ENCODE assay signal across 32 mouse cellular contexts in the genomic region with DNA sequence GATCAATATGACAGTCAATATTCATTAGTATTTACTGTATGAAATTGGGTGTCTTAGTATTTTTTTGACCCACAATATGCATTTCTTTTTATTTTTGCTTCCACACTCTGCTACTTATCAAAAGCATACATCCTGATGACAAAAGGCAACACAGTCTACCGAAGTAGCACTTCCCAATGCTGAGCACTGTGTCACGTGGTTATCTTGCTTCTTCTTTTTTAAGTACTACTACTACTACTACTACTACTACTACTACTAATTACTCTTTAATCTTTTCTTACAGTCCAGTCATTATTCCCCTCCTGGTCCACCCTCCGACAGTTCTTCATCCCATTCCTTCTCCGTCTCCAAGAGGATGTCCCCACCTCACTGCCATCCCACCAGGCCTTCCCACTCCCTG.
"Had no signal": no experiment of that assay in that cellular context is flagged by ENCODE, and none has a peak within 500 bp of the region (broad histone marks: within the 10 kb centered on the region; RNA-seq: fewer than 3 reads in every experiment).

No protein-coding gene starts in this region.

- H3K27ac ChIP-seq: left cerebral cortex, adult 2 months; limb, embryonic 10.5 days; limb, embryonic 12.5 days; limb, embryonic 13.5 days; limb, embryonic 15.5 days; liver, embryonic 12.5 days; liver, embryonic 13.5 days; liver, embryonic 14.5 days; liver, embryonic 15.5 days; lung, embryonic 15.5 days; macrophage; midbrain, embryonic 10.5 days; midbrain, embryonic 12.5 days; midbrain, embryonic 13.5 days; midbrain, embryonic 15.5 days; neural tube, embryonic 12.5 days had no signal

- H3K27me3 ChIP-seq: limb, embryonic 12.5 days; limb, embryonic 13.5 days; limb, embryonic 15.5 days; liver, embryonic 12.5 days; liver, embryonic 13.5 days; liver, embryonic 15.5 days; lung, embryonic 15.5 days; megakaryocyte, embryonic 14.5 days; midbrain, embryonic 15.5 days; neural tube, embryonic 12.5 days had no signal

- H3K4me1 ChIP-seq: limb, embryonic 13.5 days; limb, embryonic 15.5 days; liver, embryonic 12.5 days; liver, embryonic 13.5 days; liver, embryonic 15.5 days; lung, embryonic 15.5 days; megakaryocyte, embryonic 14.5 days; midbrain, embryonic 12.5 days; midbrain, embryonic 13.5 days; midbrain, embryonic 15.5 days; neural tube, embryonic 12.5 days had no signal

- ATAC-seq: liver, embryonic 12.5 days; lung, postnatal 0 days; midbrain, embryonic 13.5 days; midbrain, embryonic 15.5 days; midbrain, embryonic 16.5 days had no signal

- H3K9me3 ChIP-seq: limb, embryonic 10.5 days; limb, embryonic 12.5 days; limb, embryonic 15.5 days; liver, embryonic 12.5 days; liver, embryonic 15.5 days; lung, embryonic 15.5 days; midbrain, embryonic 10.5 days; midbrain, embryonic 12.5 days; midbrain, embryonic 15.5 days; neural tube, embryonic 12.5 days had no signal

- H3K9ac ChIP-seq: limb, embryonic 12.5 days; limb, embryonic 13.5 days; limb, embryonic 15.5 days; liver, embryonic 12.5 days; liver, embryonic 13.5 days; liver, embryonic 14.5 days; liver, embryonic 15.5 days; lung, embryonic 14.5 days; lung, embryonic 15.5 days; midbrain, embryonic 12.5 days; midbrain, embryonic 13.5 days; midbrain, embryonic 15.5 days; neural tube, embryonic 12.5 days had no signal

- DNase-seq: left cerebral cortex, postnatal 4 days; liver; liver, embryonic 13.5 days; lung, adult 18-20 months; lung, adult 2 months; lung, embryonic 14.5 days; lung, postnatal 10 days; lung, postnatal 14 days; lung, postnatal 36 days; lung, postnatal 4 days; midbrain, embryonic 14.5 days had no signal

- H3K36me3 ChIP-seq: limb, embryonic 10.5 days; limb, embryonic 12.5 days; limb, embryonic 13.5 days; limb, embryonic 15.5 days; liver, embryonic 12.5 days; liver, embryonic 13.5 days; liver, embryonic 15.5 days; lung, embryonic 15.5 days; midbrain, embryonic 10.5 days; midbrain, embryonic 12.5 days; midbrain, embryonic 13.5 days; midbrain, embryonic 15.5 days; neural tube, embryonic 12.5 days had no signal

- H3K4me3 ChIP-seq: left cerebral cortex, adult 2 months; limb, embryonic 10.5 days; limb, embryonic 12.5 days; limb, embryonic 13.5 days; limb, embryonic 15.5 days; liver, embryonic 12.5 days; liver, embryonic 13.5 days; liver, embryonic 15.5 days; lung, embryonic 15.5 days; megakaryocyte, embryonic 14.5 days; midbrain, embryonic 10.5 days; midbrain, embryonic 12.5 days; midbrain, embryonic 13.5 days; midbrain, embryonic 15.5 days; myocyte; neural tube, embryonic 12.5 days had no signal

- H3K4me2 ChIP-seq: limb, embryonic 12.5 days; limb, embryonic 13.5 days; limb, embryonic 15.5 days; liver, embryonic 11.5 days; liver, embryonic 12.5 days; liver, embryonic 13.5 days; liver, embryonic 15.5 days; lung, embryonic 14.5 days; lung, embryonic 15.5 days; midbrain, embryonic 11.5 days; midbrain, embryonic 12.5 days; midbrain, embryonic 13.5 days; midbrain, embryonic 15.5 days; neural tube, embryonic 12.5 days had no signal
